Mouse (Mus musculus) neural tube, embryonic 12.5 days (tissue): ENCODE data around the gene Slc13a4. TPM values are rescaled to one million over a fixed set of nuclear protein-coding genes. Genes with fewer than 3 reads are reported as not detected.
A peak's percentile ranks its signal among the peaks of the same experiment; 100 is the strongest.

Source experiments
- ATAC-seq: fragments of 200-750 bp; cut with Nextera tagmentation; 2 replicates; pipeline ENCODE4 v1.8.0; 2017; ENCODE audit warnings: low read depth, mild to moderate bottlenecking, moderate TSS enrichment, moderate library complexity; ENCODE audit not compliant: low FRiP score
- H3K27ac ChIP-seq: fragments of 300-500 bp; sonication (generic); 2 replicates; pipeline ENCODE4 v1.5.1; 2016
- H3K27me3 ChIP-seq: fragments of 300-500 bp; sonication (generic); replicated peaks from 2 replicates; pipeline ENCODE4 v1.6.1; 2016; ENCODE audit warnings: mild to moderate bottlenecking
- H3K36me3 ChIP-seq: fragments of 300-500 bp; sonication (generic); 2 replicates; pipeline ENCODE4 v1.6.1; 2016; ENCODE audit warnings: mild to moderate bottlenecking
- H3K4me1 ChIP-seq: fragments of 300-500 bp; sonication (generic); 2 replicates; pipeline ENCODE4 v1.6.1; 2016
- H3K4me2 ChIP-seq: fragments of 300-500 bp; sonication (generic); replicated peaks from 2 replicates; pipeline ENCODE4 v1.6.1; 2016; ENCODE audit warnings: mild to moderate bottlenecking
- H3K4me3 ChIP-seq: fragments of 300-500 bp; sonication (generic); 2 replicates; pipeline ENCODE4 v1.5.1; 2016
- H3K9ac ChIP-seq: fragments of 300-500 bp; sonication (generic); 2 replicates; pipeline ENCODE4 v1.6.1; 2016; ENCODE audit warnings: mild to moderate bottlenecking
- H3K9me3 ChIP-seq: fragments of 300-500 bp; sonication (generic); 2 replicates; pipeline ENCODE4 v1.6.1; 2016; ENCODE audit warnings: mild to moderate bottlenecking
- WGBS: fragments of 180-500 bp; shearing (Covaris S2); methylation state at CpG from one replicate; pipeline ENCODE4 v1.1.7; 2016; 5-methylcytosine and 5-hydroxymethylcytosine counted together
- polyA plus RNA-seq: library from polyadenylated mRNA; unstranded; fragments of >200 nt; fragmentation: Nextera tagmentation; extraction: Ambion mirVana; gene quantifications from 2 replicates; pipeline ENCODE4 v1.2.1, GENCODE M21; 2016

Slc13a4 gene
- polyA plus RNA-seq, 1 experiment from 2014 or later: 0.34 TPM

DNA sequence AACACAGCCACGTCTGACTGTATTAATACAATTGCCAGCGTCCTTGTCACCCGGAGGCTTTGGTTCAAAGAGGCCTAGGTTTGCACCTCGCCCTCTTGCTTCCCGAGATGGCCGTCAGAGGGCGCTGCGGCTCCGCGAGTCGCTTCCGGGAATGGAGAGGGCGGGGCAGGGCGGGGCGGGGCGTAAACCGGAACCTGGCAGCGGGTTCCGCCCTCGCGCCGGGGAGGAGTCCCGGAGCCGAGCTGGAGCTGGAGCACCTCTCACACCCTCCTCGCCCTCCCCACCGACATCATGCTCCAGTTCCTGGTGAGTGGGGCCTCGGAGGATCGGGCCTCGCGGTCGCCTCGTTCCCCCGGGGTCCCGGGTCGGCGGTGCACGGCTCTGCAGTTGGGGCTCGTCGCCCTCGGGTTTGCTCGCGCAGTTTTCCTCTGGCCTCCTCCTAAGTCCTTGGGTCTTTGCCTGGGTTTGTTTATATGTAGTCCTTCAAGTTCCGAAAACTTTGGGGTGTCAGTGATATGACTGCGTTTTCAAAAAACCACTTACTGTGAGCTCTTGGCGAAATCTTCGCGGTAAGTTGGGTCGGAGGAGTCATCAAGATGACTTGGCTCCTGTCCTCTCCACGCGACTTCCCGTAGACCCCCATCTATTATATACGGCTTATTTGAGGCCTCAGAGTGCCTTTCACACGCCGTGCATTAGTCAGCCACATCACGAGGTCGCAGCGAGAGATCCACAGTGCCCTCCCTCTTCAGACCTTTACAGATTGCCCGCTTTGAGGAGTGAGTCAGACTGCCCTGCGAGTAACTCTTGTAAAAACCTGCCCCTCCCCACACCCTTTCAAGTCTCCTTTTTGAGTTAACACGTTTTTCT, 55.2 kb downstream of the Slc13a4 start:
- H3K27ac ChIP-seq: no peak overlapping the region
- peak; percentile 93 for ATAC-seq

DNA sequence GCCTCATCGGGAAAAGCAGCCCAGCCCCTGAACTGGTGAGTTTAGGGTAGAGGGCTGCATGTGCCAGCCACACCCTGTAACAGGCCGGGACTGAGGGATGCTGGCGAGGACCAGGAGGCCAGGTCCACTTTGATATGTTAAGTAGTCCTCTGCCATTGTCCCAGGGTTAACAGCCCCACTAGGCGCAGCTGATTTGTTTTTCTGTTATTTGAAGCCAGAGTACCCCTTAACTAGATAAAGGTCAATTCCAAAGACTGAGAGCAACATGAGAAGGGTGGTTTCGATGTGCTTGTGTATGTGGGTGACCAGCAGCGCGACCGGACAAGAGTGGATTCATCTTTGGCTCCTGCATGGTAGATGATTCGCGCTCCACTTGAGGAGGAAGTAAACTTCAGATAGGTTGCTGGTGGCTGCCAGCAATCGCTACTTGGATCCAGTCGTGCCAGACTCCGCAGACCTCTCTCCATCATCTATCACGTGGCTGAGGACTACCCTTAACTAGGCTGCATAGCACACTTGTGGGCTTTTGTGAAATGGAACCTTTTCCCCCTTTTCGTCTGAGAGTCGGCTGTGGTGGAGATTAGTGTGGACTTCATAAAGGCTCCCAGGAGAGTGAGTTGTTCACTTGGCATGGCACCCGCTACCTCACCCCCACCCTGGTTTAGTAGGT, 56.0 kb downstream of the Slc13a4 start:
- H3K36me3 ChIP-seq: peaks cover 3% of the 10 kb centered on the region; the same call in 1 of the 2 replicates
- H3K27ac ChIP-seq: no peak overlapping the region
- H3K9me3 ChIP-seq: no peaks in the 10 kb centered on the region
- H3K4me1 ChIP-seq: peaks cover 22% of the 10 kb centered on the region
- H3K4me2 ChIP-seq: peak overlapping the region; percentile 75
- no peak for ATAC-seq
- peak overlapping the region; percentile 75; the same call in 1 of the 2 replicates for H3K4me3 ChIP-seq
- H3K27me3 ChIP-seq: no peaks in the 10 kb centered on the region
- 64% methylated on average over 17 of the region's 17 CpGs for WGBS
- H3K9ac ChIP-seq: peak overlapping the region; percentile 74; the same call in 1 of the 2 replicates

More for the DNA sequence above, 55.2 kb downstream of the Slc13a4 start:
- Histone ChIP-seq H3K27me3 (no peaks in the 10 kb centered on the region), H3K4me2 (peak overlapping the region; percentile 75), H3K4me3 (peak overlapping the region; percentile 75), H3K9ac (peak overlapping the region; percentile 74), H3K9me3 (no peaks in the 10 kb centered on the region), H3K36me3 (no peaks in the 10 kb centered on the region), H3K4me1 (peaks cover 22% of the 10 kb centered on the region)
- WGBS: 1% methylated on average over 58 of the region's 60 CpGs

DNA sequence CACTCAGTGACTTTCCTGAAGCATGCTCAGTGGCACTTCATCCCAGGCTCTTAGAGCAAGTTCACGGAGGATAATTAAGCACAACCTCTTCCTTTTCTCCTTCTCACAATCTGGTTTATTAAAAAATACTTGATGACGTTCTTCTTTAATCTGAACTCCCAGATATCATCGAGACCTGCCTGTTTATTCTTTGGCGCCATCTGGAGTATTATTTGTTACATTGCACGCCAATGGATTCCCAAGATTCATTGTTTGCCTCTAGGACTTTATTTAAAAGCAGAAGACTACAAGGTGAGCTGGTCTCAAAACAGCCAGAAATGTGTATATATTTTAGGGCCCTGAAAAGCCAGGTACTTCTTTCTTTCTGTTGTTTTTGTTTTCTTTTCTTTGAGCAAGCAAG, 62.8 kb downstream of the Slc13a4 start:
- no peak overlapping the region for H3K4me2 ChIP-seq
- H3K36me3 ChIP-seq: peaks cover 63% of the 10 kb centered on the region
- H3K27ac ChIP-seq: no peak overlapping the region
- no peak overlapping the region for H3K9ac ChIP-seq
- no peak overlapping the region for H3K4me3 ChIP-seq
- no peaks in the 10 kb centered on the region for H3K27me3 ChIP-seq
- ATAC-seq: no peak
- H3K4me1 ChIP-seq: no peaks in the 10 kb centered on the region
- 0 out of 2 replicates have a peak, but pooled peaks cover 4% of the 10 kb centered on the region for H3K9me3 ChIP-seq
- WGBS: 78% methylated on average over 5 of the region's 5 CpGs

DNA sequence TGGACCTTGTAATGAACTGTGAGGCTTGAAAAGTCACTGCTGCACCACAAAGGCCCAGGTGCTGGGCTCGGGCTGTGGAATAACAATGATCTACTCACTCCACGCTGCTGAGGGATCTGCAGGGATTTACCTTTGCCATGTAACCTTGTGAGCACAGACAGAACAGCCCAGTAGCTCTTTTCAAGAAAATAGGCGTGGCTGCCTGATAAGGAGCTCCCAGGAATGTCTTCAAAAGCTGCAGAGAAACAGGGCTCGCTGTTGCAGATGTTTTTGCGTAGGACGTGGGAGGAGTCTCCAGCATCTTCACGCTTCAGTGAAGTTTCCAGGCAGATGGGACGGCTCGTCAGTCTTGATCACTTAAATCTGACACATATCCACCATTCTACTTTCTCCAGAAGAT, 63.9 kb downstream of the Slc13a4 start:
- Histone ChIP-seq H3K27ac (no peak overlapping the region), H3K4me2 (no peak overlapping the region), H3K27me3 (no peaks in the 10 kb centered on the region), H3K9me3 (0 out of 2 replicates have a peak, but pooled peaks cover 4% of the 10 kb centered on the region), H3K36me3 (peaks cover 70% of the 10 kb centered on the region), H3K4me1 (no peaks in the 10 kb centered on the region), H3K4me3 (no peak overlapping the region), H3K9ac (no peak overlapping the region)
- no peak for ATAC-seq
- WGBS: 91% methylated on average over 9 of the region's 9 CpGs

DNA sequence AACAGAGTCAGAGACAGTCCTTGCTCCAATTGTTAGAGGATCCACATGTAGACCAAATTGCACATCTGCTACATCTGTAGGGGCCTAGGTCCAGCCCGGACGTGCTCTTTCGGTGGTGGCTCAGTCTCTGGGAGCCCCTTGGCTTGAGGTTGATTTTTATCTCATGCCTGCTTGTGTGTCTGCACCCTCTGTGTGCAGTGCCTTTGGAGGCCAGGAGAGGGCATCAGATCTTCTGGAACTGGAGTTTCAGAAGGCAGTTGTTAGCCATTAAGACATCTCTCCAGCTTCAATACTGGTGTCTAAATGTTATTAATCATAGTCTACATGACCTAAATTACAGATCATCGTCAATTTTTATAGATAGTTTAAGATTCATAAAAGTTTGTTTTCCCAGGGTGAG, 64.7 kb downstream of the Slc13a4 start:
- Histone ChIP-seq H3K36me3 (peaks cover 76% of the 10 kb centered on the region), H3K27me3 (no peaks in the 10 kb centered on the region), H3K4me1 (no peaks in the 10 kb centered on the region), H3K9me3 (0 out of 2 replicates have a peak, but pooled peaks cover 4% of the 10 kb centered on the region), H3K27ac (no peak overlapping the region), H3K4me3 (no peak overlapping the region), H3K9ac (no peak overlapping the region), H3K4me2 (no peak overlapping the region)
- over 99% methylated on average over 4 of the region's 4 CpGs for WGBS
- ATAC-seq: no peak

DNA sequence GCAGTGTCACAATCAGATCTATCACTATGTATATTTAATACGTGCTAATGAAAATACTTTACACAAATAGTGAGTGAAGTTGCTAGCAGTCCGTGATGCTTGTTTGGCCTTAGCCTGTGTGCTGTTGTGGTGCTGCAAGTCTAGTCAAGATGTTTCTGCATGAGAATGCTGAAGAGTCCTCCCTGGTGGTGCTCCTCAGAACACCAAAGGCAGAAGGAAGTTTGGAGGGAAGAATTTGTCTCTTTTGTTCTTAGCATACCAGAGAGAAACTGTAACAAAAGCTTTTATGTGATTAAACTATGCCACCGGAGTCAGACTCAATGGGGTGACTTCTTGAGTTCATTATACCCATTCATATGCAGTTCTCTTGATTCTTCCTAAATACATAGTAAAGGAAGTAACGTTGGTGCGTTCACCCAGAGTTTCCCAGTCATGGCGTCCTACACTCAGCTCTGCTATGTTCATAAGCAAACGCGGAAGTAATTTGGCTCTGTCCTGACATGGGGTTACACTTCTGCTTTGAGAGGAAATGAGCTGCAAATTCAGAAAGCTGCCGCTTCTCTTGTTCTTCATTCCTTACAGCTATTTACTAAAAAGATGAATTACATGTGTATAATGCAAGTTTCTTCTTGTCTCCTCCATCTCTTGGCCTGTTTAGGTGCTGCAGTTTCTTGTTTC, 71.7 kb downstream of the Slc13a4 start:
- H3K36me3 ChIP-seq: peaks cover 79% of the 10 kb centered on the region
- WGBS: 67% methylated on average over 9 of the region's 9 CpGs

DNA sequence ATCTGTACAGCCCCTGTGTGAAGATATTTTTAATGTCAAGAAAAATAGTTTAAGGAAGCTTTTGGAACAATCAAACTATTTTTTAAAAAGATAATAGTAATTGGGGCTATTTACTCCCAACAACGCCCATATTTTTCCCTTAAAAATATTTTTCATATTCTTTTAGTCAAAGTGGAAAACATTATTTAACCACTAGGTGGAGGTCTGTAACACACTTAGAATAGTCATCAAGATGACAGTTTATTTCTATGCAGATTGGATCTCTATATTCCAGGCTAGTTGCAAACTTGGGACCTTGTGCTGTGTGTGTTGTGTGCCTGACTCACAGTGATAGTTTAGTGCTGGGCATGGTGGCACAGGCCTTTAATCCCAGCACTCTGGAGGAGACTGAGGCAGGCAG, 78.5 kb downstream of the Slc13a4 start:
- ATAC-seq: no peak
- Histone ChIP-seq H3K4me1 (no peaks in the 10 kb centered on the region), H3K9ac (no peak overlapping the region), H3K36me3 (peaks cover 63% of the 10 kb centered on the region), H3K27me3 (no peaks in the 10 kb centered on the region), H3K4me3 (no peak overlapping the region), H3K27ac (no peak overlapping the region), H3K4me2 (no peak overlapping the region), H3K9me3 (no peaks in the 10 kb centered on the region)
- WGBS: 98% methylated on average over 1 of the region's 1 CpGs

More for the DNA sequence above, 71.7 kb downstream of the Slc13a4 start:
- H3K27me3 ChIP-seq: no peaks in the 10 kb centered on the region
- no peak overlapping the region for H3K27ac ChIP-seq
- no peaks in the 10 kb centered on the region for H3K4me1 ChIP-seq
- no peak for ATAC-seq
- no peak overlapping the region for H3K4me3 ChIP-seq
- no peak overlapping the region for H3K4me2 ChIP-seq
- no peaks in the 10 kb centered on the region for H3K9me3 ChIP-seq
- no peak overlapping the region for H3K9ac ChIP-seq

DNA sequence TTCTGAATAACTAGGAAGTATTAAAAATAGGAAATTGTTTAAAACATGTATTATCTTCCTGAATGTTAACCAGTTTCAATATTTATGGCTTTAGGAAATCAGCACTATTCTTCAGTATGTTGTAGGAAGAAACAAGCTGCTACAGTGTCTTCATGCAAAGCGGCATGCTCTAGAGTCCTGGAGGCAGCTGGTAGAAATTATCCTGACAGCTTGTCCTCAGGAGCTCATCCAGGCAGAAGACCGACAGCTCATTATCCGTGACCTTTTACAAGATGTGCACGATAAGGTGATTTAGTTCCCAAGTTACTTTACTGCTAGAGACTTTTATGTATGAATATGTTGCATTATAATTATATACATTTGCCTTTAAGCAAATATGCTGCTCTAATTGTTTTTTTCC, 82.2 kb downstream of the Slc13a4 start:
- Histone ChIP-seq H3K4me1 (no peaks in the 10 kb centered on the region), H3K4me2 (no peak overlapping the region), H3K9me3 (no peaks in the 10 kb centered on the region), H3K27me3 (no peaks in the 10 kb centered on the region), H3K4me3 (no peak overlapping the region), H3K9ac (no peak overlapping the region), H3K36me3 (peaks cover 42% of the 10 kb centered on the region), H3K27ac (no peak overlapping the region)
- ATAC-seq: no peak
- 86% methylated on average over 4 of the region's 4 CpGs for WGBS

Other genes with a start within 250 kb of the Slc13a4 start
- 32.0 and 33.1 TPM in 2 replicates for gene Cnot4, start 174.4 kb downstream of the Slc13a4 start, polyA plus RNA-seq
- 32.6 and 37.0 TPM in 2 replicates for gene Nup205, start 130.7 kb downstream of the Slc13a4 start, polyA plus RNA-seq
- gene Fam180a, start 18.0 kb upstream of the Slc13a4 start, polyA plus RNA-seq: not detected in 2 replicates
- gene Mtpn, start 231.8 kb upstream of the Slc13a4 start, polyA plus RNA-seq: 156 and 162 TPM in 2 replicates